8 mouse cellular contexts compared by ENCODE assay signal in the genomic region with DNA sequence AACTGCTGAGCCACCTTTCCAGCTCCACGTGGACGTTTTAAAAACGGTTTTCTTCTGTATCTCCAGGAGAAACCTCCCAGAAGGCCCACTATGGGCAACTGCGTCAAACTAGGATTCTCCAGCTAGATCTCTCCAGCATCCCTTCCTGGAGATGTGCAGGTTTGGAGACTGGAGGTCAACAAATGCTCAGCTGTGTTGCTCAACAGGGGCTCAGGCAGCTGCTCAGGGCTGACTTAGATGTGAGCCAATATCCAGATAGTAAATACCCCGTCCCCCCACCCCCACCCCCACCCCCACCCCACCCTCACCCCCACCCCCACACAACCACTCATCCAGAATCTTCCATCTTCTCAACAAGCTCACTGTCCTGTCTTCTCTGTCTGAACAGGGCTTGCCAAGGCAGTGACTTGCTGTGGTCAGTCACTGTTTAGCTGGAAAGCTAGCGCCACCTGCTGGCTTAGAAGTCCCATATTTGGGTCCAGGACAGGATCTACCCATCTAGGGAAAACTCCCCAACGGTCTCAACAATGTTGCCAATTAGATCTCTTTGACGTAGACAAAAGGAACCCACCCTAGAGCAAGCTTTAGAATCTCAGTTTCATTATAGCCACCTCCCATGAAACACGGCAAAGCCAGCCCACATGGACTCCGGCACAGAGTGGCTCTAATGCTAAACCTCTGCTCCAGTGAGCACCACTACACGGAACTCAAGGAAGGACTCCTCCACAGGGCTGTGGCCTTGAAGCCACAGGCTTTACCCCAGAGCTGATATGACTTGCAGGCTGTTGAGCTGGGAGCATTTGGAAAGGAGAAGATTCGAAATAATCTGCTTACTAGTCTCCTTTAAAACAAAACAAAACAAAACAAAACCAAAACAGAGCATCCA.
A peak's percentile ranks its signal among the peaks of the same experiment; 100 is the strongest.
DNase-seq lines count a peak whose midpoint lies in the region; ATAC-seq and TF ChIP-seq lines count a peak whose summit lies in the region.

No protein-coding gene starts in this region.

- no peak for TF ChIP-seq EP300 in ES-Bruce4 (IDR thresholded peaks at IDR 0.05; ENCODE audit: insufficient read depth, low read depth, low read length)

- no peak overlapping the region for H3K9ac ChIP-seq in ES-Bruce4 (ENCODE audit: low read depth, poor library complexity, severe bottlenecking)
- H3K9ac ChIP-seq in forebrain, embryonic 12.5 days = no peak overlapping the region

- H3K36me3 ChIP-seq in ES-Bruce4 (ENCODE audit: control insufficient read depth, insufficient read depth, low read length, poor library complexity, severe bottlenecking) = no peaks in the 10 kb centered on the region
- no peaks in the 10 kb centered on the region for H3K36me3 ChIP-seq in forebrain, embryonic 12.5 days (replicated peaks)

- no peak for TF ChIP-seq POLR2A in ES-Bruce4 (IDR thresholded peaks at IDR 0.05; ENCODE audit: insufficient read depth, low read length)

- DNase-seq in brain, adult 2 months (ENCODE audit: low read depth, low spot score) = peak; percentile 94
- DNase-seq in heart, postnatal 10 days = peak; percentile 88 to 91
- peak; percentile 86 to 94 for DNase-seq in kidney, postnatal 36 days
- DNase-seq in lung, postnatal 10 days = peak; percentile 91
- DNase-seq in retina, embryonic 14.5 days (ENCODE audit: low spot score) = peak; percentile 92
- DNase-seq in urinary bladder, postnatal 25 days (ENCODE audit: low spot score) = peak; percentile 85

- H3K4me3 ChIP-seq in ES-Bruce4 (ENCODE audit: low read depth, low read length) = no peak overlapping the region
- H3K4me3 ChIP-seq in forebrain, embryonic 12.5 days (replicated peaks) = no peak overlapping the region

- TF ChIP-seq CTCF in ES-Bruce4 (IDR thresholded peaks at IDR 0.05; ENCODE audit: low read depth, low read length) = peak; percentile 93

- H3K4me2 ChIP-seq in forebrain, embryonic 12.5 days = no peak overlapping the region

- intact Hi-C loops in heart, postnatal 10 days (cut with DNase I) = loop anchor here (5.0 kb wide), 1 partner anchor 774 kb away; no protein-coding TSS in a partner anchor

- ATAC-seq in forebrain, embryonic 12.5 days (ENCODE audit: low FRiP score) = peak; percentile 76

- WGBS in forebrain, embryonic 12.5 days = 49% methylated on average over 11 of the region's 12 CpGs

- H3K4me1 ChIP-seq in ES-Bruce4 (ENCODE audit: control insufficient read depth, insufficient read depth, low read length) = peaks cover 4% of the 10 kb centered on the region
- H3K4me1 ChIP-seq in forebrain, embryonic 12.5 days = no peaks in the 10 kb centered on the region

- H3K27ac ChIP-seq in ES-Bruce4 (ENCODE audit: insufficient read depth, low read length) = no peak overlapping the region
- no peak overlapping the region for H3K27ac ChIP-seq in forebrain, embryonic 12.5 days

- H3K9me3 ChIP-seq in ES-Bruce4 (replicated peaks; ENCODE audit: control insufficient read depth, insufficient read depth, low read length, poor library complexity, severe bottlenecking) = peaks cover 6% of the 10 kb centered on the region; the same call in 1 of the 2 replicates
- H3K9me3 ChIP-seq in forebrain, embryonic 12.5 days = no peaks in the 10 kb centered on the region

- no peaks in the 10 kb centered on the region for H3K27me3 ChIP-seq in ES-Bruce4 (ENCODE audit: control insufficient read depth, insufficient read depth, low read length, poor library complexity, severe bottlenecking)
- no peaks in the 10 kb centered on the region for H3K27me3 ChIP-seq in forebrain, embryonic 12.5 days
